Mouse (Mus musculus) cerebellum, adult 2 months (tissue): ENCODE results near the gene Tmem213. TPM values are rescaled to one million over a fixed set of nuclear protein-coding genes. Genes with fewer than 3 reads are reported as not detected.

Source experiments
- DNase-seq, 2 experiments: peaks; one replicate each; pipeline ENCODE4 v3.0.0; 2021
- H3K27ac ChIP-seq: fragments of 200-500 bp; 2 replicates; pipeline ENCODE4 v1.5.1; 2012; ENCODE audit warnings: low read length, control low read depth, inconsistent platforms; ENCODE audit not compliant: insufficient read depth
- H3K27me3 ChIP-seq: fragments of 200-500 bp; 2 replicates; pipeline ENCODE4 v1.6.1; 2012; ENCODE audit warnings: inconsistent platforms, mild to moderate bottlenecking, low read length, moderate library complexity; ENCODE audit not compliant: control insufficient read depth, insufficient read depth
- H3K4me1 ChIP-seq: fragments of 200-500 bp; 2 replicates; pipeline ENCODE4 v1.6.1; 2011; ENCODE audit warnings: low read length; ENCODE audit not compliant: control insufficient read depth, insufficient read depth
- H3K4me3 ChIP-seq: fragments of 200-500 bp; replicated peaks from 2 replicates; pipeline ENCODE3; 2011; ENCODE audit warnings: mild to moderate bottlenecking, low read depth, low read length, control low read depth; ENCODE audit not compliant: insufficient read depth
- CTCF ChIP-seq: fragments of 200-500 bp; IDR thresholded peaks from 2 replicates; pipeline ENCODE4 v1.5.1; 2011; ENCODE audit warnings: low read depth, mild to moderate bottlenecking, control low read depth, low read length, moderate library complexity, borderline replicate concordance; ENCODE audit not compliant: insufficient read depth
- POLR2A ChIP-seq: fragments of 200-500 bp; IDR thresholded peaks from 2 replicates; pipeline ENCODE4 v1.6.1; 2011; ENCODE audit warnings: low read length, control low read depth, borderline replicate concordance; ENCODE audit not compliant: insufficient read depth
- WGBS: fragments of 180-500 bp; shearing (Covaris S2); methylation state at CpG from one replicate; pipeline ENCODE4 v1.1.7; 2018; 5-methylcytosine and 5-hydroxymethylcytosine counted together
- polyA plus RNA-seq: library from polyadenylated mRNA; depleted of rRNA; stranded (reverse); fragments of >200 nt; gene quantifications from 2 replicates; pipeline ENCODE4 v1.2.3, GENCODE M21; 2012

The Tmem213 gene
- polyA plus RNA-seq, 1 experiment, result not detected

- Histone ChIP-seq H3K27me3 (no peaks in the 10 kb centered on the region), H3K27ac (no peak overlapping the region), H3K4me1 (no peaks in the 10 kb centered on the region), H3K4me3 (no peak overlapping the region)
- WGBS, result 92% methylated on average over 3 of the region's 3 CpGs
- TF ChIP-seq POLR2A (no peak), CTCF (no peak)
- DNase-seq, result no peak
Observed at GRCm38 (mm10) chr6:38073592-38073991, 35.5 kb upstream of the Tmem213 start.

DNA sequence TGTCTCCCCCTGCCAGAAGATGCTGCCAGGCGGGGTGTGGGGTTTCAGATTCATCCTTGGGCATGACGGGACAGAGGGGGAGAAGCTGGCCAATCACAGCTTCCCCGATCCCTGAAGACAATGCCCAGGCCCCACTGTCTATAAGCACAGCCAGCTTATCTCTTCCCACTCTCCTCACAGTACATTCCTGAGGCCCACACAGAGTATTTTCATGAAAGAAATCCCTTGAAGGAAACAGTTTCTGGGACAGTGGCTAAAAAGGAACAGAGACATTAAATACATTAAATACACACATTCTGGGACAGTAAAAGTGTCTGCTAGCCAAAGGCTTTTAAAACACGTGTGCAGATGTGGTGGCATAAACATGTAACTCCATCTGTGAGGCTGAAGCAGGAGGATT, 28.7 kb upstream of the Tmem213 start:
- 46% methylated on average over 4 of the region's 4 CpGs for WGBS
- no peaks in the 10 kb centered on the region for H3K27me3 ChIP-seq
- H3K27ac ChIP-seq, result no peak overlapping the region
- DNase-seq, result no peak
- TF ChIP-seq POLR2A, result no peak
- TF ChIP-seq CTCF, result no peak
- H3K4me1 ChIP-seq, result no peaks in the 10 kb centered on the region
- H3K4me3 ChIP-seq, result no peak overlapping the region

- H3K4me3 ChIP-seq, result no peak overlapping the region
- H3K27ac ChIP-seq, result no peak overlapping the region
- no peaks in the 10 kb centered on the region for H3K27me3 ChIP-seq
- TF ChIP-seq POLR2A (no peak), CTCF (no peak)
- no peaks in the 10 kb centered on the region for H3K4me1 ChIP-seq
- 61% methylated on average over 11 of the region's 11 CpGs for WGBS
- no peak for DNase-seq
Observed at GRCm38 (mm10) chr6:38081727-38082341, 27.2 kb upstream of the Tmem213 start.

GRCm38 (mm10) chr6:38083204-38083603, 25.9 kb upstream of the Tmem213 start:
- H3K27me3 ChIP-seq, result no peaks in the 10 kb centered on the region
- DNase-seq, result no peak
- H3K27ac ChIP-seq, result no peak overlapping the region
- no peak for TF ChIP-seq POLR2A
- no peak for TF ChIP-seq CTCF
- H3K4me3 ChIP-seq, result no peak overlapping the region
- WGBS, result 60% methylated on average over 4 of the region's 4 CpGs
- no peaks in the 10 kb centered on the region for H3K4me1 ChIP-seq

- H3K27ac ChIP-seq, result no peak overlapping the region
- H3K4me1 ChIP-seq, result no peaks in the 10 kb centered on the region
- no peak for DNase-seq
- no peak for TF ChIP-seq CTCF
- no peak for TF ChIP-seq POLR2A
- H3K27me3 ChIP-seq, result no peaks in the 10 kb centered on the region
- H3K4me3 ChIP-seq, result no peak overlapping the region
- WGBS, result 85% methylated on average over 9 of the region's 9 CpGs
Observed at GRCm38 (mm10) chr6:38087242-38088026, 21.6 kb upstream of the Tmem213 start.

GRCm38 (mm10) chr6:38092539-38092938, 16.5 kb upstream of the Tmem213 start:
- Histone ChIP-seq H3K4me1 (no peaks in the 10 kb centered on the region), H3K4me3 (no peak overlapping the region), H3K27ac (no peak overlapping the region), H3K27me3 (no peaks in the 10 kb centered on the region)
- DNase-seq, result no peak
- TF ChIP-seq POLR2A (no peak), CTCF (no peak)
- 94% methylated on average over 8 of the region's 8 CpGs for WGBS

DNA sequence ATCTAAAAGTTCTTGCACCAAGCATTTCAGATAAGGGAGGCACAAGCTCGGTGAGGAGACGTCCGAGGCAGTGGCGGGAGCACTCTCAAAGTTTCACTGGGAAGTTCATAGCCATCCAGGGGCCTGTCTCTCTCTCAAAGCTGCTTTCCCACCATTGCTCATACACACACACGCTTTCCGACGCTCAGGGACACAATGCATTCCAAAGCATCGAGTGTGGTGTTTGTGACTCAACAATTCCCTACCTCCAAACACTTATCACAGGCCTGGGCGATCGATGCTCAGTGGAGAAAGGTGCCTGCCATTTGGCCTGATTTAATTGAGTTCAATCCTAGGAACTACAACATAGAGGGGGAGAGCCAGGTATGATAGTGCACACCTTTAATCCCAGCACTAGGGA, 14.4 kb upstream of the Tmem213 start:
- no peak overlapping the region for H3K27ac ChIP-seq
- no peaks in the 10 kb centered on the region for H3K4me1 ChIP-seq
- TF ChIP-seq POLR2A (no peak), CTCF (no peak)
- no peaks in the 10 kb centered on the region for H3K27me3 ChIP-seq
- 91% methylated on average over 10 of the region's 10 CpGs for WGBS
- H3K4me3 ChIP-seq, result no peak overlapping the region
- no peak for DNase-seq

DNA sequence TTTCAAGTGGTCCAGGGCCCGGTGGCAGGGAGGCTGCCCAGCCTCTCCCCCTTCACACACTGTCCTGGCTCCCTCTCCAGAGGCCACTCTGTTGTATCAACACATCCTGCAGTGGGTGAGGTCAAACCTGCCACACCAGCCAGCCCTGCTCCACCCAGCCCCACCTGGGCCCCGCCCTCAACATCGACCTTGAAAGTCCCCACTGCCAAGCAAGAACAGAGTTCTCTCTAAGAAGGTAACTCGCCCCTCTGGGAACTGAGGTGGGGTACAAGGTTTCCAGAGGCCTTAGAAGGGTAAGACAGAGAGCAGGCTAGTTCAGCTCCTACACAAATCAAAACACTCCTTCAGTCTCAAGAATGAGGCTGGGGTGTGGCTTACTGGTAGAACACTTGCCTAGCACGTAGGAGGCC, 12.1 kb upstream of the Tmem213 start:
- DNase-seq, result no peak
- no peak for TF ChIP-seq CTCF
- Histone ChIP-seq H3K4me1 (no peaks in the 10 kb centered on the region), H3K27ac (no peak overlapping the region), H3K4me3 (no peak overlapping the region), H3K27me3 (no peaks in the 10 kb centered on the region)
- 76% methylated on average over 5 of the region's 5 CpGs for WGBS
